Mouse (Mus musculus) spleen, adult 2 months (tissue): ENCODE data around the gene Serhl.
"Not testable (repeated sequence)": the region's sequence is repeated elsewhere in the genome, so short reads cannot be mapped to it uniquely, and the experiment has no call there.

Experiments
- CTCF ChIP-seq: fragments of 200-500 bp; IDR thresholded peaks from 2 replicates; pipeline ENCODE4 v1.5.1; 2011; ENCODE audit warnings: mild to moderate bottlenecking, inconsistent platforms; ENCODE audit not compliant: insufficient read depth, insufficient read length, insufficient replicate concordance; ENCODE audit errors: extremely low read depth
- POLR2A ChIP-seq: fragments of 200-500 bp; IDR thresholded peaks from 2 replicates; pipeline ENCODE4 v1.6.1; 2011; ENCODE audit warnings: low read depth, low read length, inconsistent platforms

DNA sequence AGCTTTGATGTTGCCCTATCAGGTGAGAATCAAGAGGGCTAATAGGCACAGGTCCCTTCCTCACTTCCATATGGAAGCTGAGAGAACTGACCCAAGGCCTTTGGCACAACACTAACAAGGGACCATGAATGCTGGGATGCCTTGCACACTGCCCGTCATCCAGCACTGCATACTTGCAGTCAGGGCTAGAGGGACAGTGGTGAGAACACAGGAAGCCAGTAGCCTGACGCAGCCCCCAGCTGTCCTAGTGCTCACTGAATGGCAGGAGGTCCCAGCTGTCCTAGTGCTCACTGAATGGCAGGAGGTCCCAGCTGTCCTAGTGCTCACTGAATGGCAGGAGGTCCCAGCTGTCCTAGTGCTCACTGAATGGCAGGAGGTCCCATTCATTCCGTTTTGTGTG lies 37.7 kb downstream of the Serhl start:
- not testable (repeated sequence) for TF ChIP-seq CTCF, POLR2A
